Mouse (Mus musculus) retina, embryonic 14.5 days (tissue): ENCODE measurements around the gene Lcn10.
A peak's percentile ranks its signal among the peaks of the same experiment; 100 is the strongest.
"Not testable (repeated sequence)": the region's sequence is repeated elsewhere in the genome, so short reads cannot be mapped to it uniquely, and the experiment has no call there.

Experiments
- DNase-seq: peaks from one replicate; pipeline ENCODE4 v3.0.0-alpha.2; 2015; ENCODE audit warnings: low spot score

Gene Lcn10

GRCm38 (mm10) chr2:25706643-25707481, 24.3 kb downstream of the Lcn10 start, which contains the start of gene Bmyc:
Gene Bmyc (plus strand): TSS chr2:25706739.
- DNase-seq, result peak; percentile 86

GRCm38 (mm10) chr2:25708121-25708520, 25.6 kb downstream of the Lcn10 start:
- DNase-seq, result peak; percentile 68

- DNase-seq, result not testable (repeated sequence)
Observed at GRCm38 (mm10) chr2:25709056-25709455, 26.5 kb downstream of the Lcn10 start.

- not testable (repeated sequence) for DNase-seq
Observed at GRCm38 (mm10) chr2:25709791-25710190, 27.3 kb downstream of the Lcn10 start.

- not testable (repeated sequence) for DNase-seq
Observed at GRCm38 (mm10) chr2:25711641-25712040, 29.1 kb downstream of the Lcn10 start.

- no peak for DNase-seq
Observed at GRCm38 (mm10) chr2:25717222-25717621, 34.7 kb downstream of the Lcn10 start.

GRCm38 (mm10) chr2:25733199-25733930, 50.8 kb downstream of the Lcn10 start:
- no peak for DNase-seq
